Mouse (Mus musculus): Measurements from ENCODE around the gene Gli2. TPM values are rescaled to one million over a fixed set of nuclear protein-coding genes. Genes with fewer than 3 reads are reported as not detected.

Gli2 gene
- polyA plus RNA-seq (2014; fragmentation: Illumina TruSeq; extraction: RNeasy Lipid Tissue Mini Kit (QIAGEN cat#74804); ENCODE audit: low replicate concordance): not detected

DNA sequence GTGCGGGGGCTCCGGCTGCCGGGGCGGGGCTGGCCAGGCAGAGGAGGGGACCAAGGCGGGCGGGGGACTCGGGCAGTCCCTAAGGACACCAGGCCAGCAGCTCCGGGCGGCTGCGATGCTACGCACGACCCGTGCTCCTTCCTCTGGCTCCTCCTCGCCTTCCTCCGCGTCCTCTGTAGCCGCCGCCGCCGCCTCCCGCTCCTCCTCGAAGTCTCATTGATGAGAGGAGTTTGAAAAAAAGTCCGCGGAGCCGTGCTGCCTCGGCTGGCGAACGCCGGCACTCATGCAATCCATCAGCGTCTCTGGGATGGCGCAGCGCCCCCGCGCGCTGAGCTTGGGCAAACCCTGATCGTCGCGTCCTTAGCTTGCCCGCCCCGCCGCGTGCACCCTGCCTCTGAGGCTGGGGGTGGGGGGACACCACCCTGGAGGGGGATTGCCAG lies at the start of gene Gli2:
Gli2 (minus strand) TSS at position 218 of the 440 bp plus-strand sequence.

